Mouse (Mus musculus): ENCODE measurements around the gene Gm28043. TPM values are rescaled to one million over a fixed set of nuclear protein-coding genes. Genes with fewer than 3 reads are reported as not detected.

Gm28043 gene
- polyA plus RNA-seq, 1 experiment from 2014 or later, result 0.70 TPM

GRCm38 (mm10) chr17:29680174-29680573, 65.5 kb downstream of the Gm28043 start:
- H3K27ac ChIP-seq, result no peak overlapping the region
- no peaks in the 10 kb centered on the region for H3K79me2 ChIP-seq (ENCODE audit: inconsistent target)
- H3K36me3 ChIP-seq (ENCODE audit: inconsistent target), result peaks cover 99% of the 10 kb centered on the region
- no peak overlapping the region for H3K4me3 ChIP-seq (ENCODE audit: inconsistent target)
- WGBS (ENCODE audit: missing documents), result 91% methylated on average over 2 of the region's 2 CpGs

- Histone ChIP-seq H3K36me3 (ENCODE audit: inconsistent target) (peaks cover 99% of the 10 kb centered on the region), H3K79me2 (ENCODE audit: inconsistent target) (no peaks in the 10 kb centered on the region), H3K4me3 (ENCODE audit: inconsistent target) (no peak overlapping the region), H3K27ac (no peak overlapping the region)
- 43% methylated on average over 2 of the region's 2 CpGs for WGBS (ENCODE audit: missing documents)
Measured at GRCm38 (mm10) chr17:29680921-29681320, 66.2 kb downstream of the Gm28043 start.

- WGBS (ENCODE audit: missing documents), result 99% methylated on average over 9 of the region's 9 CpGs
- H3K27ac ChIP-seq, result no peak overlapping the region
Measured at GRCm38 (mm10) chr17:29681669-29682068, 67.0 kb downstream of the Gm28043 start.

GRCm38 (mm10) chr17:29682261-29682660, 67.6 kb downstream of the Gm28043 start:
- WGBS (ENCODE audit: missing documents), result 96% methylated on average over 7 of the region's 7 CpGs
- Histone ChIP-seq H3K36me3 (ENCODE audit: inconsistent target) (peaks cover 99% of the 10 kb centered on the region), H3K4me3 (ENCODE audit: inconsistent target) (no peak overlapping the region), H3K79me2 (ENCODE audit: inconsistent target) (no peaks in the 10 kb centered on the region), H3K27ac (no peak overlapping the region)

More at GRCm38 (mm10) chr17:29681669-29682068, 67.0 kb downstream of the Gm28043 start:
- no peaks in the 10 kb centered on the region for H3K79me2 ChIP-seq (ENCODE audit: inconsistent target)
- no peak overlapping the region for H3K4me3 ChIP-seq (ENCODE audit: inconsistent target)
- H3K36me3 ChIP-seq (ENCODE audit: inconsistent target), result peaks cover 99% of the 10 kb centered on the region

- WGBS (ENCODE audit: missing documents), result 96% methylated on average over 2 of the region's 2 CpGs
- no peaks in the 10 kb centered on the region for H3K79me2 ChIP-seq (ENCODE audit: inconsistent target)
- no peak overlapping the region for H3K4me3 ChIP-seq (ENCODE audit: inconsistent target)
- H3K27ac ChIP-seq, result no peak overlapping the region
- H3K36me3 ChIP-seq (ENCODE audit: inconsistent target), result peaks cover 99% of the 10 kb centered on the region
Measured at GRCm38 (mm10) chr17:29683127-29683526, 68.5 kb downstream of the Gm28043 start.

- peaks cover 96% of the 10 kb centered on the region for H3K36me3 ChIP-seq (ENCODE audit: inconsistent target)
- WGBS (ENCODE audit: missing documents), result 98% methylated on average over 4 of the region's 4 CpGs
- no peak overlapping the region for H3K4me3 ChIP-seq (ENCODE audit: inconsistent target)
- H3K27ac ChIP-seq, result no peak overlapping the region
- no peaks in the 10 kb centered on the region for H3K79me2 ChIP-seq (ENCODE audit: inconsistent target)
Measured at GRCm38 (mm10) chr17:29684275-29684674, 69.6 kb downstream of the Gm28043 start.

- peaks cover 96% of the 10 kb centered on the region for H3K36me3 ChIP-seq (ENCODE audit: inconsistent target)
- WGBS (ENCODE audit: missing documents), result 90% methylated on average over 5 of the region's 5 CpGs
- H3K79me2 ChIP-seq (ENCODE audit: inconsistent target), result no peaks in the 10 kb centered on the region
- H3K27ac ChIP-seq, result no peak overlapping the region
- H3K4me3 ChIP-seq (ENCODE audit: inconsistent target), result no peak overlapping the region
Measured at GRCm38 (mm10) chr17:29686771-29687170, 72.1 kb downstream of the Gm28043 start.

GRCm38 (mm10) chr17:29687373-29687772, 72.7 kb downstream of the Gm28043 start:
- WGBS (ENCODE audit: missing documents), result 93% methylated on average over 6 of the region's 6 CpGs
- H3K27ac ChIP-seq, result no peak overlapping the region

GRCm38 (mm10) chr17:29688610-29689009, 73.9 kb downstream of the Gm28043 start:
- WGBS (ENCODE audit: missing documents), result 98% methylated on average over 10 of the region's 10 CpGs
- H3K36me3 ChIP-seq (ENCODE audit: inconsistent target), result peaks cover 93% of the 10 kb centered on the region
- no peak overlapping the region for H3K4me3 ChIP-seq (ENCODE audit: inconsistent target)
- H3K27ac ChIP-seq, result no peak overlapping the region
- H3K79me2 ChIP-seq (ENCODE audit: inconsistent target), result no peaks in the 10 kb centered on the region

More at GRCm38 (mm10) chr17:29687373-29687772, 72.7 kb downstream of the Gm28043 start:
- H3K79me2 ChIP-seq (ENCODE audit: inconsistent target), result no peaks in the 10 kb centered on the region
- H3K36me3 ChIP-seq (ENCODE audit: inconsistent target), result peaks cover 93% of the 10 kb centered on the region
- no peak overlapping the region for H3K4me3 ChIP-seq (ENCODE audit: inconsistent target)

- no peaks in the 10 kb centered on the region for H3K79me2 ChIP-seq (ENCODE audit: inconsistent target)
- peaks cover 93% of the 10 kb centered on the region for H3K36me3 ChIP-seq (ENCODE audit: inconsistent target)
- 88% methylated on average over 6 of the region's 6 CpGs for WGBS (ENCODE audit: missing documents)
- H3K27ac ChIP-seq, result no peak overlapping the region
- no peak overlapping the region for H3K4me3 ChIP-seq (ENCODE audit: inconsistent target)
Measured at GRCm38 (mm10) chr17:29690257-29690656, 75.6 kb downstream of the Gm28043 start.

GRCm38 (mm10) chr17:29692827-29693226, 78.2 kb downstream of the Gm28043 start:
- no peak overlapping the region for H3K27ac ChIP-seq
- no peaks in the 10 kb centered on the region for H3K79me2 ChIP-seq (ENCODE audit: inconsistent target)
- H3K4me3 ChIP-seq (ENCODE audit: inconsistent target), result no peak overlapping the region
- WGBS (ENCODE audit: missing documents), result 100% methylated on average over 2 of the region's 2 CpGs
- H3K36me3 ChIP-seq (ENCODE audit: inconsistent target), result peaks cover 92% of the 10 kb centered on the region

GRCm38 (mm10) chr17:29693571-29693970, 78.9 kb downstream of the Gm28043 start:
- WGBS (ENCODE audit: missing documents), result 68% methylated on average over 2 of the region's 2 CpGs
- Histone ChIP-seq H3K27ac (no peak overlapping the region), H3K36me3 (ENCODE audit: inconsistent target) (peaks cover 92% of the 10 kb centered on the region), H3K79me2 (ENCODE audit: inconsistent target) (no peaks in the 10 kb centered on the region), H3K4me3 (ENCODE audit: inconsistent target) (no peak overlapping the region)

GRCm38 (mm10) chr17:29694516-29694915, 79.8 kb downstream of the Gm28043 start:
- Histone ChIP-seq H3K4me3 (ENCODE audit: inconsistent target) (no peak overlapping the region), H3K27ac (no peak overlapping the region), H3K36me3 (ENCODE audit: inconsistent target) (peaks cover 96% of the 10 kb centered on the region), H3K79me2 (ENCODE audit: inconsistent target) (no peaks in the 10 kb centered on the region)
- 97% methylated on average over 4 of the region's 4 CpGs for WGBS (ENCODE audit: missing documents)

GRCm38 (mm10) chr17:29696940-29697339, 82.3 kb downstream of the Gm28043 start:
- peaks cover 96% of the 10 kb centered on the region for H3K36me3 ChIP-seq (ENCODE audit: inconsistent target)
- no peak overlapping the region for H3K27ac ChIP-seq
- no peaks in the 10 kb centered on the region for H3K79me2 ChIP-seq (ENCODE audit: inconsistent target)
- H3K4me3 ChIP-seq (ENCODE audit: inconsistent target), result no peak overlapping the region
- 99% methylated on average over 8 of the region's 8 CpGs for WGBS (ENCODE audit: missing documents)

GRCm38 (mm10) chr17:29698421-29698820, 83.7 kb downstream of the Gm28043 start:
- Histone ChIP-seq H3K79me2 (ENCODE audit: inconsistent target) (no peaks in the 10 kb centered on the region), H3K4me3 (ENCODE audit: inconsistent target) (no peak overlapping the region), H3K36me3 (ENCODE audit: inconsistent target) (peaks cover 96% of the 10 kb centered on the region), H3K27ac (no peak overlapping the region)
- WGBS (ENCODE audit: missing documents), result 95% methylated on average over 6 of the region's 6 CpGs

GRCm38 (mm10) chr17:29700573-29700972, 85.9 kb downstream of the Gm28043 start:
- Histone ChIP-seq H3K36me3 (ENCODE audit: inconsistent target) (peaks cover 90% of the 10 kb centered on the region), H3K27ac (no peak overlapping the region), H3K79me2 (ENCODE audit: inconsistent target) (no peaks in the 10 kb centered on the region), H3K4me3 (ENCODE audit: inconsistent target) (no peak overlapping the region)
- WGBS (ENCODE audit: missing documents), result 99% methylated on average over 7 of the region's 7 CpGs

Measured in macrophage (primary cell).